Mouse (Mus musculus) Patski (cell line): Measurements from ENCODE around the gene 4933428G20Rik. TPM values are rescaled to one million over a fixed set of nuclear protein-coding genes. Genes with fewer than 3 reads are reported as not detected.

ENCODE experiments used
- ATAC-seq: fragments of 100-300 bp; one replicate; pipeline ENCODE4 v1.8.0; 2021
- CTCF ChIA-PET: fragments of 350-600 bp; sonication (Branson Sonifier 250); formaldehyde crosslinking; loops from one replicate; lab custom pipeline; 2022; ENCODE audit warnings: inconsistent platforms; lab: Charles Lee
- POLR2A ChIA-PET: fragments of 350-600 bp; sonication (Branson Sonifier 250); formaldehyde crosslinking; loops from one replicate; lab custom pipeline; 2022; ENCODE audit warnings: antibody characterized with exemption, inconsistent platforms; lab: Charles Lee
- DNase-seq: peaks from one replicate; pipeline ENCODE4 v3.0.0-alpha.2; 2011; ENCODE audit warnings: low read depth, low spot score
- H3K27me3 ChIP-seq: fragments of 371-371 bp; one replicate; pipeline ENCODE4 v1.5.1; 2021
- CTCF ChIP-seq: fragments of 100-300 bp; IDR thresholded peaks from one replicate; pipeline ENCODE4 v1.5.1; 2021
- in situ Hi-C: fragments of 300-500 bp; cut with MboI; formaldehyde crosslinking; loops from 3 replicates; pipeline ENCODE4 v1.11.1; 2018; ENCODE audit warnings: low pct_unique_long_range_greater_than_20kb, mixed read lengths
- polyA plus RNA-seq: library from polyadenylated mRNA; unstranded; gene quantifications from one replicate; pipeline ENCODE4 v1.2.3, GENCODE M21; 2021

4933428G20Rik gene
- polyA plus RNA-seq, 1 experiment from 2014 or later, result 0.17 TPM

DNA sequence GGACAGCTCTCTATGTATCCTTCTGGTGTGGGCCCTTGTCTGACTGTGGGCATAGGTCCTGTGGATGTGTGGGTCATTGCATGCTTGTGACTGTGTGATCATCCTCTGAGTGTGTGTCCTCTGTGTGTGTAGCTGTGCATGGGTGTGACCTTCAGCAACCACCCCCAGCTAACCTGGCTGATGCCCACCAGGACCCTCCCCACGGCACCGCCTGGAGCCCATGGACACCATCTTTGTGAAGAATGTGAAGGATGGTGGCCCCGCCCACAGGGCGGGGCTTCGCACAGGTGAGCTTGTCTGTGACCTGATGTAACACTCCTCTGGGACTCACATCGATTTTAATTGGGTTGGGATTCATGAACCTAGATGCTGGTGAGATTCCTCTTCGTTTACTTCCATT is 52.2 kb downstream of the 4933428G20Rik start:
- ATAC-seq, result no peak
- TF ChIP-seq CTCF, result no peak
- no peaks in the 10 kb centered on the region for H3K27me3 ChIP-seq
- ChIA-PET POLR2A (interaction anchor here (1.1 kb wide), 1 partner anchor 36 kb away, joined by 3 read pairs; no protein-coding TSS in a partner anchor), CTCF (interaction anchor here (1.3 to 1.4 kb wide), 2 partner anchors 13 to 39 kb away, joined by 5 to 6 read pairs; no protein-coding TSS in a partner anchor)
- in situ Hi-C loops, result no loop called here
- no peak for DNase-seq

DNA sequence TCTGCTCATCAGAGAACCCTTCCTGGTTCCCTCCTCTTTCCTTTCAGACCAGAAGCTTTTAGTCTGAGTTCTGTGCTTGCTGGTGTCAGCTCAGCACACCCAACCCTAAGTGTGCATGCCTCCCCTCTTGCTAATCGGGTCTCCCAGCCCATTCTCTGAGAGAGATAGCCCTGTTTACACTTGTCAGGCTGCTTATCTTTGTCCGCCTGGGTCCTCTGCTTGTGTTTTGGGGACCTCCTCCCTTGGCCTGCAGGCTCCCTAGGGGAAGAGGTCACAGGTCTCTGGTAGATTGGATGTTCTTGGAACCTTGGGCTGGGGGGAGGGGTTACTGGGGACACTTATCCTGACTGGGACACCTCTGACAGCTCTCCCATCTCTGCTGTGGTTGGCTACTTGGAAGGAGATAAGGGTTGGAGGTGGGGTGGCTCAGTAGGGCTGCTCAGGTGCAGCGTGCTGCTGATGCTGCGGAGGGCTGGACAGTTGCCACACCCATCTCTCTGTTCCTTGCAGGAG is 54.1 kb downstream of the 4933428G20Rik start:
- in situ Hi-C loops, result no loop called here
- ATAC-seq, result no peak

DNA sequence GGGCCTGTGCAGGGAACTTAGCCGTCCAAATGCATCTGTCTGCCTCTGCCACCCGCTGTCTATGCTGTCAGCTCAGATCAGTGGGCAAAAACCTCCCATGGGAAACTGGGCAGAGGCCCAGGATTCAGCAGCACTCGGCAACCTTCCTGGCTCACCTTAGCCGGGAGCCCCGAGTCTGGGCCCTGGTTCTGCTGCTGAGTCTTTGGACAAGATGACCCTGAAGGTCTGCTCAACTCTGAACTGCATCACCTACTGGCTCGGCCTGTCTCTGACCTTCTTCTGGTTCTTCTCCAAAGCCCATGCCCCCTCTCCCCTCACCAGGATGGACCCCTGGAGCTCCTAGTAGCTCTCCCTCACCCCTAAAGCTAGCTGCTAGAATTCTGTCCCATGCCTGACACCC is 54.5 kb downstream of the 4933428G20Rik start:
- CTCF ChIA-PET, result interaction anchor here (1.1 kb wide), 1 partner anchor 11 kb away, joined by 3 read pairs; no protein-coding TSS in a partner anchor
- no peak for DNase-seq
- no peak for ATAC-seq
- H3K27me3 ChIP-seq, result no peaks in the 10 kb centered on the region
- POLR2A ChIA-PET, result no interaction called here
- no peak for TF ChIP-seq CTCF
- in situ Hi-C loops, result no loop called here

More for the DNA sequence above, 54.1 kb downstream of the 4933428G20Rik start:
- TF ChIP-seq CTCF, result no peak
- POLR2A ChIA-PET, result no interaction called here
- CTCF ChIA-PET, result interaction anchor here (1.1 kb wide), 1 partner anchor 11 kb away, joined by 3 read pairs; no protein-coding TSS in a partner anchor
- H3K27me3 ChIP-seq, result no peaks in the 10 kb centered on the region
- DNase-seq, result no peak

DNA sequence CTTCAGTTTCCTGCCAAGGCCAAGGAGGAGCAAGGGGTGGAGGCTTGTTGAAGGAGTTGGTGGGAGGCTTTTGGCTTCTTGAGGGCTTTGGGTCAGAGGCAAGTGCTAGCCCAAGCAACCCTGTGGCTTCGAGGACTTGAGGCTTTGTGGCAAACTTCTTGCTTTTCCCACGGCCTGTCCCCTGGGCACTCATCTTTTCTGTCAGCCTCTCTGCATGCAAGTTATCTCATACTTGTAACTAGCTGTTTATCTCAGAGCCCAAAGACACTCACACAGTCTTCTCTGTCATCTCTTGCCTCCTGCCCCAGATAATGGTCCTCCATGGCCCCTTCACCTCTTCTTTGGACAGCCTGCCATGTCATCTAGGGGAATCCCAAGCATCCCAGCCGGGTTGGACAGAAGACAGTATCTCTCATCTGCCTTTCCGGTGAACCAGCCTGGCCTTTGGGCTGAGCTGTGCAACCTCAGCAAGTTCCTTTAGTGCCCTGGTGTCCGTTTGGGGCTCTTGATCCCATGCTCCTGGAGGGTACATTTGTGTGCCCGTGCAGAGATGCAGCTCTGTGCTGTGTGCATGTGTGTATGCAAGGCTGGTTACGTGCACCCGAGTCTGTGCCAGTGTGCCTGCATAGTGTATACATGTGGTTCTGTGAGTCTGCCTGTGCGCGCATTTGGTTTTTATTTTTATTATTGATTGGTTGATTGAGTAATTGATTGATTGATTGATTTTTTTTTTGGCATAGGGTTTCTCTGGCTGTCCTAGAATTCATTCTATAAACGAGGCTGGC is 57.1 kb downstream of the 4933428G20Rik start:
- in situ Hi-C loops, result no loop called here
- no peak for TF ChIP-seq CTCF
- CTCF ChIA-PET, result no interaction called here
- H3K27me3 ChIP-seq, result no peaks in the 10 kb centered on the region
- DNase-seq, result no peak
- ATAC-seq, result no peak
- POLR2A ChIA-PET, result no interaction called here

DNA sequence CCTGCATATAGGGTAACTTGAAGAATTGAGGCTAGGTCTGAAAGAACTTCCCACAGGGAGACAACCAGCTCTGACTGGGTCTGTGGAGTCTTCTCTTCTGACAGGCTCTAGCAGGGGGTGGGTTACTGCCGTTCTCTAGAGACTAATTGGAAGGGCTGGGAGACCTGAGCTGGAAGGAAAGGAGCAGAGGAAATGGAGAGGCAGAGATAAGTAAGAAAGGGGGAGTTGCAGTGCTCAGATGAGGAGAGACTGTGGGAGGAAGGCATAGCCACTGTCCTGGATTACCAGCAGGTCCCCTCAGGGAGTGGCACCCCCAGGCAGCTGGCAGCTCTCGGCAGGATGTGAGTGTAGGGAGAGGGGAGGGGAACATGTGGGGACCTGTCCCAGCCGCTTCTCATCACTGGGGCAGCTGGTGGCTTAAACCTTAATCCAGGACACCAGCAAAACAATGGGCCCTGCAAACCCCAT is 58.4 kb downstream of the 4933428G20Rik start:
- no peak for TF ChIP-seq CTCF
- in situ Hi-C loops, result no loop called here
- ChIA-PET POLR2A (no interaction called here), CTCF (interaction anchor here (0.9 to 1.6 kb wide), 4 partner anchors 10 to 148 kb away, joined by 3 to 4 read pairs (median 3); no protein-coding TSS in a partner anchor)
- no peak for DNase-seq
- H3K27me3 ChIP-seq, result no peaks in the 10 kb centered on the region
- ATAC-seq, result no peak

DNA sequence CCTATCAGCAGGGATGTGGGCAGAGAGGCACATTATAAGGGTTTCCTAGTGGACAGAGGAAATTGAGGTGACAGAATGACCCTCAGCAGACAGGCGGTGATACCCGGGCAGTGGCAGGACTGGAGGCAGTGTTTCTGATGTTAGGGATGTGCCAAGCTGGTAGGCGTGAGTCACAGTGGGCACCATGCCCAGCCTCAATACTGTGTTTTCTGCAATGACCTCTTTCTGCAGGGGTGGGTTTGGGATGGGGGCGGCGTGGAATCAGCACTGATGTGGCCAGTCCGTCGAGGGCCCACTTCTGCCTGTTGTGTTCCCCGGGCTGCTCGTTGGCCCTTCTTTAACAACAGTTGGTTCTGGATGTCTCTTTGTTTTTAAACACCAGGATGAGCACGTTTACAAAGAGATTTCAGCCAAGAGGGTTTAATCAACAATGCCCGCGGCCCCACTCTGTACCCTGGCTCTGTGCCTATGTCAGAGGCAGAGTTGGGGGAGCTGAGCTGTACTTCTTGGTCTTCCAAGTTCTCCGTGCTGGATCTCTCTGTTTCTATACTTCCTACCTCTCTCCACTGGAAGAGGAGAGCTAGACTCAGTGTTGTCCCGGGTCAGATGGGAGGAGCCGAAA is 59.0 kb downstream of the 4933428G20Rik start:
- TF ChIP-seq CTCF, result no peak
- DNase-seq (no peak), ATAC-seq (no peak)
- POLR2A ChIA-PET, result interaction anchor here (1.1 to 1.5 kb wide), 2 partner anchors 9 to 14 kb away, joined by 3 to 4 read pairs; no protein-coding TSS in a partner anchor
- CTCF ChIA-PET, result interaction anchor here (1.0 to 1.6 kb wide), 3 partner anchors 10 to 148 kb away, joined by 3 to 4 read pairs (median 3); no protein-coding TSS in a partner anchor
- H3K27me3 ChIP-seq, result no peaks in the 10 kb centered on the region
- in situ Hi-C loops, result no loop called here

Other genes starting within 250 kb of the 4933428G20Rik start
- gene Npepps, start 219.7 kb downstream of the 4933428G20Rik start, polyA plus RNA-seq, result 114 TPM
- 43.5 TPM for gene Mrpl45, start 184.6 kb downstream of the 4933428G20Rik start, polyA plus RNA-seq
- 0.09 TPM for gene Gpr179, start 148.3 kb downstream of the 4933428G20Rik start, polyA plus RNA-seq
- 21.7 TPM for gene Socs7, start 137.8 kb downstream of the 4933428G20Rik start, polyA plus RNA-seq
- gene Arhgap23, start 84.8 kb downstream of the 4933428G20Rik start, polyA plus RNA-seq, result 16.0 TPM
- 1.8 TPM for gene Srcin1, start 75.8 kb upstream of the 4933428G20Rik start, polyA plus RNA-seq
- 5.3 TPM for gene Epop, start 129.4 kb upstream of the 4933428G20Rik start, polyA plus RNA-seq
- 28.1 TPM for gene Mllt6, start 163.1 kb upstream of the 4933428G20Rik start, polyA plus RNA-seq
- gene Cisd3, start 185.5 kb upstream of the 4933428G20Rik start, polyA plus RNA-seq, result 60.3 TPM
- gene Pcgf2, start 200.2 kb upstream of the 4933428G20Rik start, polyA plus RNA-seq, result 47.3 TPM
- gene Psmb3, start 203.1 kb upstream of the 4933428G20Rik start, polyA plus RNA-seq, result 246 TPM
- 30.9 TPM for gene Pip4k2b, start 244.4 kb upstream of the 4933428G20Rik start, polyA plus RNA-seq